Mouse (Mus musculus): Measurements from ENCODE around the gene Katnal1. TPM values are rescaled to one million over a fixed set of nuclear protein-coding genes. Genes with fewer than 3 reads are reported as not detected.
A peak's percentile ranks its signal among the peaks of the same experiment; 100 is the strongest.

Gene Katnal1
- polyA plus RNA-seq, 1 experiment from 2014 or later = 11.0 TPM

- no peak for ATAC-seq (ENCODE audit: insufficient read depth, low FRiP score)
These were observed 79.6 kb downstream of the Katnal1 start for GRCm38 (mm10) chr5:148849516-148849915.

GRCm38 (mm10) chr5:148847032-148847431, 82.1 kb downstream of the Katnal1 start:
- H3K4me1 ChIP-seq (ENCODE audit: control insufficient read depth, insufficient read depth, low read length) = no peaks in the 10 kb centered on the region
- H3K27ac ChIP-seq (ENCODE audit: low read length) = no peak overlapping the region
- ATAC-seq (ENCODE audit: insufficient read depth, low FRiP score) = no peak
- no peak overlapping the region for H3K9ac ChIP-seq (ENCODE audit: low read length)
- H3K36me3 ChIP-seq (ENCODE audit: control insufficient read depth, insufficient read depth, low read length) = no peaks in the 10 kb centered on the region
- H3K27me3 ChIP-seq (ENCODE audit: control insufficient read depth, insufficient read depth, low read length) = no peaks in the 10 kb centered on the region; the same call in 1 of the 2 replicates
- H3K9me3 ChIP-seq (replicated peaks; ENCODE audit: control insufficient read depth, low read length) = 0 out of 2 replicates have a peak, but pooled peaks cover 3% of the 10 kb centered on the region
- 96% methylated on average over 5 of the region's 5 CpGs for WGBS
- no peak overlapping the region for H3K4me3 ChIP-seq (replicated peaks; ENCODE audit: low read length)
- no peak overlapping the region for H3K4me2 ChIP-seq (ENCODE audit: low read depth, low read length)

More at GRCm38 (mm10) chr5:148849516-148849915, 79.6 kb downstream of the Katnal1 start:
- H3K4me3 ChIP-seq (replicated peaks; ENCODE audit: low read length) = no peak overlapping the region
- no peak overlapping the region for H3K9ac ChIP-seq (ENCODE audit: low read length)
- WGBS = 89% methylated on average over 6 of the region's 6 CpGs
- no peaks in the 10 kb centered on the region for H3K36me3 ChIP-seq (ENCODE audit: control insufficient read depth, insufficient read depth, low read length)
- H3K4me1 ChIP-seq (ENCODE audit: control insufficient read depth, insufficient read depth, low read length) = no peaks in the 10 kb centered on the region
- no peaks in the 10 kb centered on the region for H3K9me3 ChIP-seq (replicated peaks; ENCODE audit: control insufficient read depth, low read length)
- no peak overlapping the region for H3K27ac ChIP-seq (ENCODE audit: low read length)
- H3K4me2 ChIP-seq (ENCODE audit: low read depth, low read length) = no peak overlapping the region
- no peaks in the 10 kb centered on the region for H3K27me3 ChIP-seq (ENCODE audit: control insufficient read depth, insufficient read depth, low read length)

- ATAC-seq (ENCODE audit: insufficient read depth, low FRiP score) = no peak
- Histone ChIP-seq H3K9ac (ENCODE audit: low read length) (no peak overlapping the region), H3K27me3 (ENCODE audit: control insufficient read depth, insufficient read depth, low read length) (peaks cover under 1% of the 10 kb centered on the region; the same call in 1 of the 2 replicates), H3K4me3 (replicated peaks; ENCODE audit: low read length) (no peak overlapping the region), H3K9me3 (replicated peaks; ENCODE audit: control insufficient read depth, low read length) (no peaks in the 10 kb centered on the region), H3K27ac (ENCODE audit: low read length) (no peak overlapping the region), H3K4me2 (ENCODE audit: low read depth, low read length) (no peak overlapping the region), H3K36me3 (ENCODE audit: control insufficient read depth, insufficient read depth, low read length) (no peaks in the 10 kb centered on the region), H3K4me1 (ENCODE audit: control insufficient read depth, insufficient read depth, low read length) (0 out of 2 replicates have a peak, but pooled peaks cover under 1% of the 10 kb centered on the region)
- WGBS = 29% methylated on average over 8 of the region's 8 CpGs
These were observed 92.1 kb downstream of the Katnal1 start for GRCm38 (mm10) chr5:148837069-148837468.

- Histone ChIP-seq H3K4me2 (ENCODE audit: low read depth, low read length) (peak overlapping the region; percentile 50), H3K9me3 (replicated peaks; ENCODE audit: control insufficient read depth, low read length) (no peaks in the 10 kb centered on the region), H3K36me3 (ENCODE audit: control insufficient read depth, insufficient read depth, low read length) (no peaks in the 10 kb centered on the region), H3K9ac (ENCODE audit: low read length) (no peak overlapping the region), H3K27ac (ENCODE audit: low read length) (no peak overlapping the region), H3K27me3 (ENCODE audit: control insufficient read depth, insufficient read depth, low read length) (peaks cover 3% of the 10 kb centered on the region; the same call in 1 of the 2 replicates), H3K4me1 (ENCODE audit: control insufficient read depth, insufficient read depth, low read length) (0 out of 2 replicates have a peak, but pooled peaks cover 5% of the 10 kb centered on the region), H3K4me3 (replicated peaks; ENCODE audit: low read length) (peak overlapping the region; percentile 28)
- WGBS = 8% methylated on average over 23 of the region's 23 CpGs
- ATAC-seq (ENCODE audit: insufficient read depth, low FRiP score) = 0 out of 2 replicates have a peak, but pooled peaks have one; percentile 25
These were observed 97.4 kb downstream of the Katnal1 start for GRCm38 (mm10) chr5:148831596-148832257.

GRCm38 (mm10) chr5:148831141-148831547, 98.0 kb downstream of the Katnal1 start:
- Histone ChIP-seq H3K9me3 (replicated peaks; ENCODE audit: control insufficient read depth, low read length) (no peaks in the 10 kb centered on the region), H3K27me3 (ENCODE audit: control insufficient read depth, insufficient read depth, low read length) (peaks cover 3% of the 10 kb centered on the region; the same call in 1 of the 2 replicates), H3K27ac (ENCODE audit: low read length) (no peak overlapping the region), H3K4me1 (ENCODE audit: control insufficient read depth, insufficient read depth, low read length) (0 out of 2 replicates have a peak, but pooled peaks cover 5% of the 10 kb centered on the region), H3K9ac (ENCODE audit: low read length) (peak overlapping the region; percentile 56; the same call in 1 of the 2 replicates), H3K4me3 (replicated peaks; ENCODE audit: low read length) (peak overlapping the region; percentile 28), H3K36me3 (ENCODE audit: control insufficient read depth, insufficient read depth, low read length) (no peaks in the 10 kb centered on the region), H3K4me2 (ENCODE audit: low read depth, low read length) (peak overlapping the region; percentile 50)
- no peak for ATAC-seq (ENCODE audit: insufficient read depth, low FRiP score)
- 17% methylated on average over 9 of the region's 9 CpGs for WGBS

GRCm38 (mm10) chr5:148825732-148826131, 103.4 kb downstream of the Katnal1 start:
- Histone ChIP-seq H3K36me3 (ENCODE audit: control insufficient read depth, insufficient read depth, low read length) (no peaks in the 10 kb centered on the region), H3K27ac (ENCODE audit: low read length) (no peak overlapping the region), H3K27me3 (ENCODE audit: control insufficient read depth, insufficient read depth, low read length) (no peaks in the 10 kb centered on the region), H3K4me1 (ENCODE audit: control insufficient read depth, insufficient read depth, low read length) (no peaks in the 10 kb centered on the region), H3K9me3 (replicated peaks; ENCODE audit: control insufficient read depth, low read length) (no peaks in the 10 kb centered on the region), H3K9ac (ENCODE audit: low read length) (no peak overlapping the region), H3K4me2 (ENCODE audit: low read depth, low read length) (no peak overlapping the region), H3K4me3 (replicated peaks; ENCODE audit: low read length) (no peak overlapping the region)
- 69% methylated on average over 7 of the region's 7 CpGs for whole genome bisulfite sequencing
- peak; percentile 33; the same call in 1 of the 2 replicates for ATAC-seq (ENCODE audit: insufficient read depth, low FRiP score)

- no peak for ATAC-seq (ENCODE audit: insufficient read depth, low FRiP score)
These were observed 106.3 kb downstream of the Katnal1 start for GRCm38 (mm10) chr5:148822772-148823171.

More at GRCm38 (mm10) chr5:148822772-148823171, 106.3 kb downstream of the Katnal1 start:
- Histone ChIP-seq H3K36me3 (ENCODE audit: control insufficient read depth, insufficient read depth, low read length) (no peaks in the 10 kb centered on the region), H3K9ac (ENCODE audit: low read length) (no peak overlapping the region), H3K4me1 (ENCODE audit: control insufficient read depth, insufficient read depth, low read length) (peaks cover 7% of the 10 kb centered on the region; the same call in 1 of the 2 replicates), H3K27me3 (ENCODE audit: control insufficient read depth, insufficient read depth, low read length) (no peaks in the 10 kb centered on the region), H3K4me2 (ENCODE audit: low read depth, low read length) (no peak overlapping the region), H3K4me3 (replicated peaks; ENCODE audit: low read length) (no peak overlapping the region), H3K27ac (ENCODE audit: low read length) (no peak overlapping the region), H3K9me3 (replicated peaks; ENCODE audit: control insufficient read depth, low read length) (no peaks in the 10 kb centered on the region)
- WGBS = 72% methylated on average over 13 of the region's 13 CpGs

Other genes starting within 250 kb of the Katnal1 start
- 1.6 and 2.2 TPM in 2 replicates for gene Gm42791, start 65.8 kb upstream of the Katnal1 start, polyA plus RNA-seq (2015; fragmentation: Nextera tagmentation; extraction: Ambion mirVana)

Measured in stomach, embryonic 16.5 days (tissue).